Mouse (Mus musculus) monocyte, adult 2 months (primary cell): ENCODE measurements around the gene Hsp90ab1.
A peak's percentile ranks its signal among the peaks of the same experiment; 100 is the strongest.

Experiments used
- DNase-seq, 2 experiments: peaks; one replicate each; pipeline ENCODE4 v3.0.0; 2022; ENCODE audit warnings: low spot score in 2 of 2, low read depth in 1 of 2

Hsp90ab1 gene

GRCm38 (mm10) chr17:45596631-45597396 lies 23.7 kb upstream of the Hsp90ab1 start:
- peak in 1 of 2 experiments; percentile 42 for DNase-seq

- no peak for DNase-seq
These were observed 22.8 kb upstream of the Hsp90ab1 start for GRCm38 (mm10) chr17:45595736-45596390.

- peak in 1 of 2 experiments; percentile 37 for DNase-seq
These were observed 22.0 kb upstream of the Hsp90ab1 start for GRCm38 (mm10) chr17:45594881-45595735.

GRCm38 (mm10) chr17:45594195-45594594 lies 21.1 kb upstream of the Hsp90ab1 start:
- DNase-seq: no peak

GRCm38 (mm10) chr17:45593479-45593878 lies 20.4 kb upstream of the Hsp90ab1 start:
- no peak for DNase-seq

GRCm38 (mm10) chr17:45592606-45593431 lies 19.7 kb upstream of the Hsp90ab1 start:
- DNase-seq: no peak

- no peak for DNase-seq
These were observed 18.9 kb upstream of the Hsp90ab1 start for GRCm38 (mm10) chr17:45591701-45592605.

GRCm38 (mm10) chr17:45590410-45590809 lies 17.3 kb upstream of the Hsp90ab1 start:
- no peak for DNase-seq

GRCm38 (mm10) chr17:45589844-45590243 lies 16.8 kb upstream of the Hsp90ab1 start:
- no peak for DNase-seq

- no peak for DNase-seq
These were observed 16.2 kb upstream of the Hsp90ab1 start for GRCm38 (mm10) chr17:45589236-45589635.

GRCm38 (mm10) chr17:45588370-45588769 lies 15.3 kb upstream of the Hsp90ab1 start:
- no peak for DNase-seq

- DNase-seq: no peak
These were observed 13.4 kb upstream of the Hsp90ab1 start for GRCm38 (mm10) chr17:45586449-45586837.

GRCm38 (mm10) chr17:45585725-45586448 lies 12.8 kb upstream of the Hsp90ab1 start:
- no peak for DNase-seq

- peak in 1 of 2 experiments; percentile 50 for DNase-seq
These were observed 12.0 kb upstream of the Hsp90ab1 start for GRCm38 (mm10) chr17:45584939-45585678.

- no peak for DNase-seq
These were observed 11.2 kb upstream of the Hsp90ab1 start for GRCm38 (mm10) chr17:45584096-45584896.

GRCm38 (mm10) chr17:45582715-45583355 lies 9.8 kb upstream of the Hsp90ab1 start:
- no peak for DNase-seq

- DNase-seq: no peak
These were observed 9.1 kb upstream of the Hsp90ab1 start for GRCm38 (mm10) chr17:45582188-45582587.
